Mouse (Mus musculus) heart, embryonic 16.5 days (tissue): ENCODE measurements at regions not wholly inside any gene's neighbourhood (a gene's known extent, or its start where the extent isn't known, plus 50 kb on each side); places are given as distances from the start of the nearest gene placed in this dataset.

Experiments used
- ATAC-seq: fragments of 200-750 bp; cut with Nextera tagmentation; replicated peaks from 2 replicates; pipeline ENCODE4 v1.8.0; 2017; ENCODE audit warnings: moderate number of reproducible peaks; ENCODE audit not compliant: insufficient read depth, low FRiP score; ENCODE audit errors: extremely low read depth
- H3K27ac ChIP-seq: fragments of 300-500 bp; sonication (generic); 2 replicates; pipeline ENCODE4 v1.5.1; 2014; ENCODE audit warnings: mild to moderate bottlenecking, low read length, control low read depth, moderate library complexity
- H3K27me3 ChIP-seq: fragments of 300-500 bp; sonication (generic); 2 replicates; pipeline ENCODE4 v1.6.1; 2014; ENCODE audit warnings: low read length, mixed read lengths; ENCODE audit not compliant: control insufficient read depth, insufficient read depth
- H3K36me3 ChIP-seq: fragments of 300-500 bp; sonication (generic); 2 replicates; pipeline ENCODE4 v1.6.1; 2014; ENCODE audit not compliant: control insufficient read depth, insufficient read depth
- H3K4me1 ChIP-seq: fragments of 300-500 bp; sonication (generic); 2 replicates; pipeline ENCODE4 v1.6.1; 2014; ENCODE audit warnings: low read length, mixed read lengths; ENCODE audit not compliant: control insufficient read depth, insufficient read depth
- H3K4me2 ChIP-seq: fragments of 300-500 bp; sonication (generic); 2 replicates; pipeline ENCODE4 v1.6.1; 2014; ENCODE audit warnings: low read depth, mild to moderate bottlenecking, control low read depth, low read length
- H3K4me3 ChIP-seq: fragments of 300-500 bp; sonication (generic); 2 replicates; pipeline ENCODE4 v1.5.1; 2014; ENCODE audit warnings: mild to moderate bottlenecking, control low read depth, low read length
- H3K9ac ChIP-seq: fragments of 300-500 bp; sonication (generic); 2 replicates; pipeline ENCODE4 v1.6.1; 2014; ENCODE audit warnings: low read length, control low read depth
- H3K9me3 ChIP-seq: fragments of 300-500 bp; sonication (generic); replicated peaks from 2 replicates; pipeline ENCODE4 v1.6.1; 2016; ENCODE audit warnings: low read length; ENCODE audit not compliant: control insufficient read depth
- WGBS: fragments of 180-500 bp; shearing (Covaris S2); extraction: QIAGEN DNeasy Blood & Tissue Kit; methylation state at CpG from one replicate; pipeline ENCODE4 v1.1.7; 2014; 5-methylcytosine and 5-hydroxymethylcytosine counted together

DNA sequence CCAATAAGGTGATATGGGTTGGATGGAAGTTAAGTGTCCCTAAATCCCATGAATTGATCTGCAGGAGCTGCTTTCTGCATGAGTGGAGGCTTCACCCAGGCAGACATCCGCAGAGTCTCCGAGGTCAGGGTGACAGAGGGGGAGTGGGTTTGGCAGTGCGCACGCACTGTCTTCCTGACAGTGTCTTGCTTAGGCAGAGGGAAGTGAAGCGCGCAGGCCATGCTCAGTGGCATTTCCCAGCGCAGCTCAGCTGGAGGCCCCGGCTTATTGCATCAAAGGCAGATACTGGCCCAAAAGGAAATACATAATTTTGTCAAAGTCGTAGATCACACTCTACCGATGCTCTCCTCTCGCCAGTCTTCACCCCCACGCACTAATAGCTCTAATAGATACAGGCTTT is 252.7 kb upstream of the Dnajc24 start:
- Histone ChIP-seq H3K36me3 (no peaks in the 10 kb centered on the region), H3K27ac (no peak overlapping the region), H3K27me3 (no peaks in the 10 kb centered on the region), H3K4me3 (no peak overlapping the region), H3K4me1 (no peaks in the 10 kb centered on the region), H3K4me2 (no peak overlapping the region), H3K9ac (no peak overlapping the region), H3K9me3 (no peaks in the 10 kb centered on the region)
- 71% methylated on average over 12 of the region's 12 CpGs for WGBS
- no peak for ATAC-seq

DNA sequence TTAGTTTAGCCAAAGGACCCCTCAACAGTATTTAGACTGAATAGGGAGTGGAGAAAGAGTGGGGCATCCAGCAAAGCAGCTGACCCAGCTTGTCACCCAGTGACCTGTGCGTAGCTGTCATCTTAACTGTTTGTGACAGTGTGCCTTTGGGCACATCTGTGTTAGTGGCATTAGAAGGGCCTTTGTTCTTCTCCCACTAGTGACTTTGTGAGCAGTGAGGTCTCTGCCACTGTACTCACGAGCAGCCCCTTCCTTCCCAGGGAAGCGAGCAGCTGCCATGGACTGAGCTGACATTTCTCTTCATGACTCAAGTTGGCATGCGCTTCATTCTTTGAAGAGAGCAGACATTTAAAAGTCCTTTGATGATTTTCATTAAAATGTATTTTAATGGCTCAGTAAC is 231.0 kb upstream of the Dnajc24 start:
- Histone ChIP-seq H3K4me1 (no peaks in the 10 kb centered on the region), H3K27ac (no peak overlapping the region), H3K36me3 (no peaks in the 10 kb centered on the region), H3K27me3 (no peaks in the 10 kb centered on the region), H3K9me3 (no peaks in the 10 kb centered on the region), H3K4me2 (no peak overlapping the region), H3K9ac (no peak overlapping the region), H3K4me3 (no peak overlapping the region)
- WGBS, result 75% methylated on average over 4 of the region's 4 CpGs
- no peak for ATAC-seq

DNA sequence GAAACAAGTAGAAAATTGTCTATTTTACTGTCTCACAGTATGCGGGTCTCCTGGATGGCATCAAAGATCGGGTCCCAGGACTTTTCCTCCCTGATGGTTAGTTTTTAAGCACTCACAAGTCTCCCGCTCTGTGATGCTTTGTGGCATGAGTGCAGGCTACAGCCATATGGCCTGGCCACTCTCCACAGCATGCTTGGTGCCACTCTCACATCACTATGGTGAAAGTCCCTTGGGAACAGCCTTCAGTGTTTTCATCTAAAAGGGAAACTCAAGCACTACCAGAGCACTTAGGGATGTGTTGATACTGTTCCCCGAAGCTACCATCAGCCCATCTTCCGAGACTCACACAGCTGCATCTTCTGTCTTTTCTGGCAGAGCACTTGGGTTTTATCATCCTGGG is 227.8 kb upstream of the Dnajc24 start:
- Histone ChIP-seq H3K9me3 (no peaks in the 10 kb centered on the region), H3K9ac (no peak overlapping the region)
- WGBS, result 79% methylated on average over 5 of the region's 5 CpGs

DNA sequence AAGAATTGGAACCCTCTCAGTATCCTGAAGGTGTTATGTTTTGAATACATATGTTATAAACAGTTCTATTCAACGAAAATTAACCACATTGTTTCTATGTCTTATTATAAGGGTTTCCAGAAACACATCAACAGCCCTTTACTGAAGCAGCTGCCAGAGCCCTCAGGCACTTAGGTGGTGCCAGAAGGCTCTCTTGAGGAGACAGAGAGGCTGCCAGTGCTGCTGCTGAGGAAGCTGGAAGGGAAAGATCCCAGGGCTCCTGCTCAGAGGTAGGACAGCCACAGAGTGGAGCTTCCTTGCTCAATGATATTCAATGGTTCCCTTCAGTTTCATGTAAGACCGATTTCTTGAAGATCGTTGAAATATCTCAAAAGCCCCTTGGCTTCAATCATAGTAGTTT is 226.7 kb upstream of the Dnajc24 start:
- no peak overlapping the region for H3K4me2 ChIP-seq
- no peaks in the 10 kb centered on the region for H3K36me3 ChIP-seq
- no peak overlapping the region for H3K4me3 ChIP-seq
- WGBS, result 75% methylated on average over 3 of the region's 3 CpGs
- H3K4me1 ChIP-seq, result no peaks in the 10 kb centered on the region
- H3K9me3 ChIP-seq, result no peaks in the 10 kb centered on the region
- H3K9ac ChIP-seq, result no peak overlapping the region
- ATAC-seq, result no peak
- H3K27ac ChIP-seq, result no peak overlapping the region
- no peaks in the 10 kb centered on the region for H3K27me3 ChIP-seq

More for the DNA sequence above, 227.8 kb upstream of the Dnajc24 start:
- Histone ChIP-seq H3K4me1 (no peaks in the 10 kb centered on the region), H3K36me3 (no peaks in the 10 kb centered on the region), H3K4me2 (no peak overlapping the region), H3K27me3 (no peaks in the 10 kb centered on the region), H3K27ac (no peak overlapping the region), H3K4me3 (no peak overlapping the region)
- no peak for ATAC-seq

DNA sequence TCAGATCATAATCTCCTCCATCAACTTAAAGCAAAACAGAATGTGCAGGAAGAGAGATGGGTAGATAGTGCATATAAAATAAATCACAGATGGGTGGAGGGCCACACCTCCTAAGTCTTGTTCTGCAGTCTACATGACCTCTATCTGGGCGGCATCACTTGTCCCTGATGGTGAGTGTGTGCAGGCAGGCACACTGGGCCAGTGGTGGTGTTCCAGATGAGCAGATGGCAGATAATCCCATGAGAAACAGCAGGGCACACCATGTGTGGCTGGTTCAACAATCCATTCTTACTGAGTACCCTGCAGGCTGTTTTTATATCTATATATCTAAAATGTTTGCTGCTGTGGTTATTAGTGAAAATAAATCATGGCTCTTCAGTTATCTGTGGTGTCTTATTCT is 224.9 kb upstream of the Dnajc24 start:
- ATAC-seq, result no peak
- WGBS, result 89% methylated on average over 1 of the region's 1 CpGs

DNA sequence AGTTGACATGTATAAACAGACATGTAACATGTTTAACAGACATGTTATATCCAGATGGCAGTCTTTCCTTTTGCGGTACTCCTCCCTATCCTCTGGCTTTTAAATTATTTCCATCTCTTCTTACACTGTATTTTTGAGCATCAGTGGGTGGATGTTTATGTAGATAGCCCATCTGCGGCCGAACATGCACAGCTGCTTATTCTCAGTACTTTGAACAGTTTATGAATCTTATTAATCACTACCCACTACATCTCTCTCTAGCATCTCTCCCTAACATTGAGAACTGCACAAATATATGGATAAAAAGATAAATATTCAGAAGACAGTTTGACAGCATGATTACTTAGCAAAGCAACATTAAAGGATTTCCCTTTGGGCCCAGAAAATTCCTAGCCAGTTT is 212.8 kb upstream of the Dnajc24 start:
- H3K27me3 ChIP-seq, result no peaks in the 10 kb centered on the region
- no peaks in the 10 kb centered on the region for H3K9me3 ChIP-seq
- no peak overlapping the region for H3K4me2 ChIP-seq
- no peaks in the 10 kb centered on the region for H3K36me3 ChIP-seq
- no peak overlapping the region for H3K4me3 ChIP-seq
- no peak overlapping the region for H3K27ac ChIP-seq
- no peak overlapping the region for H3K9ac ChIP-seq
- no peak for ATAC-seq
- 78% methylated on average over 3 of the region's 3 CpGs for WGBS
- H3K4me1 ChIP-seq, result no peaks in the 10 kb centered on the region

More for the DNA sequence above, 224.9 kb upstream of the Dnajc24 start:
- Histone ChIP-seq H3K9ac (no peak overlapping the region), H3K9me3 (no peaks in the 10 kb centered on the region), H3K36me3 (no peaks in the 10 kb centered on the region), H3K27me3 (no peaks in the 10 kb centered on the region), H3K4me2 (no peak overlapping the region), H3K4me1 (no peaks in the 10 kb centered on the region), H3K27ac (no peak overlapping the region), H3K4me3 (no peak overlapping the region)

DNA sequence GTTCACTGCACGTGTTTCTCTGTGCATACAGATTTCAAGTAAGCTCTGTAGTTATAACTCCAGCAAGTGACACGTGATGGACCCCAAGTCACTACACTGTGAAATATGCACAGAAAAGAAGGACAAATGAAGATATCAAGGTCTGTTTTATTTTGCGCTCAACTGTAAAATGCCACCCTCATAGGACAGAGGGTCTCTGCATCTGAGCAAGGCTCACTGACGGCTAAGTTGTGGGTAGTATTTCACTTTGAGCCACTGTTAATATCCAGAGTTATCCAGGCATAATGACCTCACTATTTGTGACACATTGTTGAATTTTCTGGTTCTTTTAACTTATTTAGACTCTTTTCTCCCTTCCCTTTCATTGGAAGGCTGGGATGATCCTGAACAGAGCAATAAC is 210.4 kb upstream of the Dnajc24 start:
- Histone ChIP-seq H3K9ac (no peak overlapping the region), H3K4me3 (no peak overlapping the region), H3K27ac (no peak overlapping the region), H3K27me3 (no peaks in the 10 kb centered on the region), H3K9me3 (no peaks in the 10 kb centered on the region), H3K4me1 (no peaks in the 10 kb centered on the region), H3K36me3 (no peaks in the 10 kb centered on the region), H3K4me2 (no peak overlapping the region)
- ATAC-seq, result no peak
- whole genome bisulfite sequencing, result 72% methylated on average over 4 of the region's 4 CpGs

DNA sequence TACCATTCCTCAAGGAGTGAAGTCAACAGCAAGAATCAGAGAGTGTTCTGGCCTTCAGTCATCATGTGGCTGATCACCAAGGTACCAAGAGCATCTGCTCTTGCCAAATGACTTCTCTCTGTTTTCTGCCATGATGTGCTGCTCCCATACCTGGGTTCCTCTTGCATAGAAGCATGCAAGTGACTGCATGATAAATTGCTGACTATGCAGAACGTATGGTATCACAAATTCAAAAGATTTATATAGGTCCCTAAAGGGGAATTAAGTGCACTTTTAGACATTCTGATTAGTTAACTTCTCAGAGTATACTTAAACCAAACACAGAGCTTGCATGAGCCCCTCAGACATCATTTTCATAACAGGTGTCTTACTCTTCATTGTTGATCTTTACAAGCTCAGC is 207.4 kb upstream of the Dnajc24 start:
- H3K9me3 ChIP-seq, result no peaks in the 10 kb centered on the region
- no peaks in the 10 kb centered on the region for H3K4me1 ChIP-seq
- H3K4me2 ChIP-seq, result no peak overlapping the region
- no peak overlapping the region for H3K4me3 ChIP-seq
- no peaks in the 10 kb centered on the region for H3K27me3 ChIP-seq
- no peak overlapping the region for H3K27ac ChIP-seq
- 60% methylated on average over 1 of the region's 1 CpGs for WGBS
- H3K9ac ChIP-seq, result no peak overlapping the region
- no peak for ATAC-seq
- no peaks in the 10 kb centered on the region for H3K36me3 ChIP-seq

DNA sequence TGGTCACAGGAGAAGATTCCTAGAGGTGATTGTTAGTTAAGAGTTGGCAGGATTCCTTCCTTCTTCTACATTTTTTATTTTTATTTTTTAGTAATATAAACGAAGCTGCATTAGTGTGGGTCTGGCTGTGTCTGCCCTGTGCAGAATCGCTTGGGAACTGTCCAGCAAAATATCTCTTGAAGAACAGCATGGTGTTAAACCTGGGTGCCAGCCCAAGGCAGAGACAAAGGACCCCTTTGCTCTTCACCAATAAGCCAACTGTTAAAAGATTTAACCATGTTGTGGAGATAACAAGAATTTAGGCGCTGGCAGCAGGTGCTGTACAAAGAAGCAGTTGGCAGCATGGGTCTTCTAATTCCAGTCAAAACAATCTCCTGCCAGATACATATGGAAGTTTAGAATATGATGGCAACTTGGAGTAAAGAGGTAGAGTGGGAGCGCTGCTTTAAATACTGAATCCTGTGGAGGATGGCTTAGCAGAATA is 205.5 kb upstream of the Dnajc24 start:
- Histone ChIP-seq H3K9me3 (no peaks in the 10 kb centered on the region), H3K4me2 (no peak overlapping the region), H3K9ac (no peak overlapping the region), H3K36me3 (no peaks in the 10 kb centered on the region), H3K27me3 (no peaks in the 10 kb centered on the region), H3K27ac (no peak overlapping the region), H3K4me1 (no peaks in the 10 kb centered on the region), H3K4me3 (no peak overlapping the region)
- ATAC-seq, result no peak
- WGBS, result 54% methylated on average over 4 of the region's 4 CpGs

DNA sequence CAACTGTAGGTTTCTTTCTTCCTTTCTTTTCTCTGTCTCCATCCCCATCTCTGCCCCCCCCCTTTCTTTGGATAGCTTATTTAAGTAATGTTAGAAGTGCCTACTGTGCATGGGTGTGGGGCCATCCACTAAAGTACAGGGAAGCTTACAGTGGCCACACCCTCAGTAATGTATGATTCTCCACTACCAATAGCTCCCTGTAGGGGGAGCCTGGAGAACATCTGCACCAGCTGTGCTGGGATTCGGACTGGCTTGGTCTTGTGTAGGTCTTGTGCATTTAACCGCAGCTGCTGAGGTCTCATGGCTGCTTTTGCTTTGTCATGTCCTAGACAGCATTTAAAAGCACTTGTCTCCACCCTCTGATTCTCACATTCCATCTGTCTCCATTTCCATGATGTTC is 196.8 kb upstream of the Dnajc24 start:
- no peak overlapping the region for H3K4me3 ChIP-seq
- H3K27me3 ChIP-seq, result peaks cover 6% of the 10 kb centered on the region; the same call in 1 of the 2 replicates
- H3K9ac ChIP-seq, result no peak overlapping the region
- H3K9me3 ChIP-seq, result no peaks in the 10 kb centered on the region; the same call in 1 of the 2 replicates
- H3K27ac ChIP-seq, result no peak overlapping the region
- 93% methylated on average over 2 of the region's 2 CpGs for WGBS
- no peaks in the 10 kb centered on the region for H3K4me1 ChIP-seq
- ATAC-seq, result no peak
- no peak overlapping the region for H3K4me2 ChIP-seq
- H3K36me3 ChIP-seq, result no peaks in the 10 kb centered on the region
